Mouse (Mus musculus): ENCODE data around the gene Cdc26. TPM values are rescaled to one million over a fixed set of nuclear protein-coding genes. Genes with fewer than 3 reads are reported as not detected.

Gene Cdc26
- polyA plus RNA-seq, 1 experiment from 2014 or later = 148 TPM

DNA sequence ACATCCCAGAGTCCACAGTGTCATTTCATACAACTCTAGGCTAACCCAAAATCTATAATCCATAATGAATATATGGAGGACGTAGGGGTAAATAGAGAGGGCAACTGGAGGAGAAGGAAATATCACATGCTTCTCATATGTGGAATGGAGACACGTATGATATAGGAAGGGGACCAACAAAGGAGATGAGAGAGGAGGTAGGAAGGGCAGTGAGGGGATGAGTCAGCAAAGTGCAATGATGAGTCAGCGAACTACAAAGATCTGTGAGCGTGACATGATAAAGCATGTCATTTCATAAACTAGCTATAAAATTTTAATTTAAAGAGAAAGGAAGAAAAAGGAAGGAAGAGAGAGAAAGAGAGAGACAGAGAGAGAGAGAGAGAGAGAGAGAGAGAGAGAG lies 23.1 kb upstream of the Cdc26 start:
- 67% methylated on average over 4 of the region's 4 CpGs for WGBS
- Histone ChIP-seq H3K9me3 (ENCODE audit: control insufficient read depth, low read length) (no peaks in the 10 kb centered on the region), H3K36me3 (ENCODE audit: control insufficient read depth, insufficient read depth, low read length) (no peaks in the 10 kb centered on the region), H3K27ac (ENCODE audit: low read length) (no peak overlapping the region), H3K4me3 (ENCODE audit: low read length) (no peak overlapping the region), H3K9ac (ENCODE audit: low read length) (no peak overlapping the region), H3K4me2 (ENCODE audit: low read depth, low read length) (no peak overlapping the region), H3K27me3 (ENCODE audit: control insufficient read depth, insufficient read depth, low read depth, low read length) (no peaks in the 10 kb centered on the region), H3K4me1 (replicated peaks; ENCODE audit: control insufficient read depth, insufficient read depth, low read length) (no peaks in the 10 kb centered on the region)
- no peak for ATAC-seq (ENCODE audit: low read depth)

GRCm38 (mm10) chr4:62430678-62431077 lies 22.2 kb upstream of the Cdc26 start:
- no peak overlapping the region for H3K4me3 ChIP-seq (ENCODE audit: low read length)

GRCm38 (mm10) chr4:62429616-62430015 lies 21.2 kb upstream of the Cdc26 start:
- 77% methylated on average over 9 of the region's 9 CpGs for WGBS
- Histone ChIP-seq H3K36me3 (ENCODE audit: control insufficient read depth, insufficient read depth, low read length) (peaks cover 11% of the 10 kb centered on the region), H3K4me3 (ENCODE audit: low read length) (no peak overlapping the region), H3K9ac (ENCODE audit: low read length) (no peak overlapping the region), H3K4me1 (replicated peaks; ENCODE audit: control insufficient read depth, insufficient read depth, low read length) (no peaks in the 10 kb centered on the region), H3K4me2 (ENCODE audit: low read depth, low read length) (no peak overlapping the region), H3K9me3 (ENCODE audit: control insufficient read depth, low read length) (no peaks in the 10 kb centered on the region), H3K27me3 (ENCODE audit: control insufficient read depth, insufficient read depth, low read depth, low read length) (no peaks in the 10 kb centered on the region), H3K27ac (ENCODE audit: low read length) (no peak overlapping the region)
- ATAC-seq (ENCODE audit: low read depth) = no peak

More at GRCm38 (mm10) chr4:62430678-62431077, 22.2 kb upstream of the Cdc26 start:
- Histone ChIP-seq H3K27ac (ENCODE audit: low read length) (no peak overlapping the region), H3K4me2 (ENCODE audit: low read depth, low read length) (no peak overlapping the region), H3K36me3 (ENCODE audit: control insufficient read depth, insufficient read depth, low read length) (peaks cover 2% of the 10 kb centered on the region; the same call in 1 of the 2 replicates), H3K9ac (ENCODE audit: low read length) (no peak overlapping the region), H3K9me3 (ENCODE audit: control insufficient read depth, low read length) (no peaks in the 10 kb centered on the region), H3K27me3 (ENCODE audit: control insufficient read depth, insufficient read depth, low read depth, low read length) (no peaks in the 10 kb centered on the region), H3K4me1 (replicated peaks; ENCODE audit: control insufficient read depth, insufficient read depth, low read length) (no peaks in the 10 kb centered on the region)
- ATAC-seq (ENCODE audit: low read depth) = no peak

GRCm38 (mm10) chr4:62427978-62428758 lies 19.7 kb upstream of the Cdc26 start:
- peak; percentile 41; the same call in 1 of the 2 replicates for ATAC-seq (ENCODE audit: low read depth)
- Histone ChIP-seq H3K4me2 (ENCODE audit: low read depth, low read length) (no peak overlapping the region), H3K4me1 (replicated peaks; ENCODE audit: control insufficient read depth, insufficient read depth, low read length) (no peaks in the 10 kb centered on the region), H3K27ac (ENCODE audit: low read length) (no peak overlapping the region), H3K27me3 (ENCODE audit: control insufficient read depth, insufficient read depth, low read depth, low read length) (no peaks in the 10 kb centered on the region), H3K9ac (ENCODE audit: low read length) (no peak overlapping the region), H3K36me3 (ENCODE audit: control insufficient read depth, insufficient read depth, low read length) (peaks cover 22% of the 10 kb centered on the region), H3K9me3 (ENCODE audit: control insufficient read depth, low read length) (no peaks in the 10 kb centered on the region), H3K4me3 (ENCODE audit: low read length) (no peak overlapping the region)
- 56% methylated on average over 17 of the region's 17 CpGs for WGBS

DNA sequence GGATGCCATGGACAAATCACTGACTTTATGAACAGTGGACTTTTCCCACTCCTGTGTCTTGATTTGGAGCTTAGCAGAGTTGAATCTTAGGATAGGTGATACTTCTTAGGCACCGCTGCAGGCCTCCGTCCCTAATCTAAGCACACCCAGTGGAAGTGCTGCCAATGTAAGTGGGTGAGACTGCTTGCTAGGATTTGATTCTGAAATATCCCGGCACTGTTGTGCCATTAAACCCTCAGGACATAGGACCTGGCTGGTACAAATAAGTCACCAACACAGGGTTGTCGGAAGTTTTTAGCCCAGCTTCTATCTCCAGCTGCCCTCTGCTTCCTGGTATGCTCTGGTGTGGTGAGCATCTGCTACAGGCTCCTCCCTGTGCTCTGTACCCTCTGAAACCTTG lies 17.4 kb upstream of the Cdc26 start:
- H3K9ac ChIP-seq (ENCODE audit: low read length) = no peak overlapping the region
- no peak for ATAC-seq (ENCODE audit: low read depth)
- H3K27ac ChIP-seq (ENCODE audit: low read length) = no peak overlapping the region
- H3K4me1 ChIP-seq (replicated peaks; ENCODE audit: control insufficient read depth, insufficient read depth, low read length) = no peaks in the 10 kb centered on the region
- H3K36me3 ChIP-seq (ENCODE audit: control insufficient read depth, insufficient read depth, low read length) = peaks cover 35% of the 10 kb centered on the region
- H3K4me3 ChIP-seq (ENCODE audit: low read length) = no peak overlapping the region
- H3K27me3 ChIP-seq (ENCODE audit: control insufficient read depth, insufficient read depth, low read depth, low read length) = no peaks in the 10 kb centered on the region
- no peak overlapping the region for H3K4me2 ChIP-seq (ENCODE audit: low read depth, low read length)
- no peaks in the 10 kb centered on the region for H3K9me3 ChIP-seq (ENCODE audit: control insufficient read depth, low read length)
- 90% methylated on average over 4 of the region's 4 CpGs for WGBS

DNA sequence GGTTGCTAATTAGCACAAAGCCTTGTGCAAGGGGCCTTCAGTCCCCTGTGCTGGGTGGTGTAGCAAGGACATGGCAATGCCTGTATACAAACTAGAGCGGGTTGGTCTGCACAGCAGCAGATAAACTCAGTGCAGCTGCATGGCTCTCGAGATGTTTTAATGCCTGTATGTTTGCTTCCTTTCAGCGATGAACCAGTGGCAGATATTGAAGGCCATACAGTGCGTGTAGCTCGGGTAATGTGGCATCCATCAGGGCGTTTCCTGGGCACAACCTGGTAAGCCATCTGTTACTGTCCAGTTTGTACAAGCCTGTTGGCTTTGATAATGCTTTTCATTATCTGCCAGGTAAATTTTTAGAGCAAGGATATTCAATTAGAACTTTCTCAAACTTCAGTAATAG lies 10.6 kb upstream of the Cdc26 start:
- Histone ChIP-seq H3K4me3 (ENCODE audit: low read length) (no peak overlapping the region), H3K27me3 (ENCODE audit: control insufficient read depth, insufficient read depth, low read depth, low read length) (no peaks in the 10 kb centered on the region), H3K9me3 (ENCODE audit: control insufficient read depth, low read length) (no peaks in the 10 kb centered on the region), H3K4me2 (ENCODE audit: low read depth, low read length) (no peak overlapping the region), H3K9ac (ENCODE audit: low read length) (no peak overlapping the region), H3K36me3 (ENCODE audit: control insufficient read depth, insufficient read depth, low read length) (peaks cover 79% of the 10 kb centered on the region), H3K4me1 (replicated peaks; ENCODE audit: control insufficient read depth, insufficient read depth, low read length) (no peaks in the 10 kb centered on the region), H3K27ac (ENCODE audit: low read length) (no peak overlapping the region)
- no peak for ATAC-seq (ENCODE audit: low read depth)
- 92% methylated on average over 6 of the region's 6 CpGs for WGBS

DNA sequence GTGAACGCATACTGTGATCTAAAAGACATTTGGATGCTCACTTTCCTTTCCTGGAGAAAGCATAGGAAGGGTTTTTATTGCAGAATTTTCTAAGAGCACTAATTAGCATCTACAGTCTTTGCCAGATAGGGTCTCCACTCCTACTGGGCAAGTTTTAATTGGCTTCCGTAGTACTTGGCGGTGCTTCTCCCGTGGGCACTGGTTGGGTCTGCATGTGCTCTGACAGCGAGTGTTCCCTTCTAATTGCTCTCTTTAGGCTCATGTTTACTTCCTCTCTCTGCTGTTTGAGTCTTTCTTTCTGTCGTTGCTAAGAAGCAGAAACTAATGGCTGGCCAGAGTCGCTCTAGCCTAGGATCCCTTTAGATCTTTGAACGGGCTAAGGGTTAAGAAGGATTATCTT lies 10.0 kb upstream of the Cdc26 start:
- no peaks in the 10 kb centered on the region for H3K4me1 ChIP-seq (replicated peaks; ENCODE audit: control insufficient read depth, insufficient read depth, low read length)
- no peak overlapping the region for H3K27ac ChIP-seq (ENCODE audit: low read length)
- H3K36me3 ChIP-seq (ENCODE audit: control insufficient read depth, insufficient read depth, low read length) = peaks cover 74% of the 10 kb centered on the region
- no peak overlapping the region for H3K4me2 ChIP-seq (ENCODE audit: low read depth, low read length)
- no peaks in the 10 kb centered on the region for H3K27me3 ChIP-seq (ENCODE audit: control insufficient read depth, insufficient read depth, low read depth, low read length)
- H3K9ac ChIP-seq (ENCODE audit: low read length) = no peak overlapping the region
- no peak for ATAC-seq (ENCODE audit: low read depth)
- no peak overlapping the region for H3K4me3 ChIP-seq (ENCODE audit: low read length)
- WGBS = 90% methylated on average over 8 of the region's 8 CpGs
- no peaks in the 10 kb centered on the region for H3K9me3 ChIP-seq (ENCODE audit: control insufficient read depth, low read length)

DNA sequence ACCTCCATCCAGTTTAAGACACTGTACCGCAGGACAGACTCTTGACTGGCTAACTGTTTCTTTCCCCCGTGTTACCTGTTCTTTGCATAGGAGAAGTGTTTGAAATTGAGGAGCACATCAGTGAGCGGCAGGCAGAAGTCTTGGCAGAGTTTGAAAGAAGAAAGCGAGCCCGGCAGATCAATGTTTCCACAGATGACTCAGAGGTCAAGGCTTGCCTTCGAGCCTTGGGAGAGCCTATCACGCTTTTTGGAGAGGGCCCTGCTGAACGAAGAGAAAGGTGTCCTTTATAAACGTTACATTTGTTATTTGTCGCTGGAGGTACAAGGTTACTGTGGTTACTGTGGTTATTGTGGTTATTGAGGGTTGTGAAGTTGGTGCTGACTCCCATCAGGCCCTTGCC lies 3.2 kb upstream of the Cdc26 start:
- Histone ChIP-seq H3K27ac (ENCODE audit: low read length) (no peak overlapping the region), H3K36me3 (ENCODE audit: control insufficient read depth, insufficient read depth, low read length) (peaks cover 45% of the 10 kb centered on the region), H3K4me2 (ENCODE audit: low read depth, low read length) (no peak overlapping the region), H3K9ac (ENCODE audit: low read length) (no peak overlapping the region), H3K9me3 (ENCODE audit: control insufficient read depth, low read length) (no peaks in the 10 kb centered on the region), H3K4me3 (ENCODE audit: low read length) (no peak overlapping the region), H3K27me3 (ENCODE audit: control insufficient read depth, insufficient read depth, low read depth, low read length) (no peaks in the 10 kb centered on the region), H3K4me1 (replicated peaks; ENCODE audit: control insufficient read depth, insufficient read depth, low read length) (peaks cover 12% of the 10 kb centered on the region)
- ATAC-seq (ENCODE audit: low read depth) = no peak
- 90% methylated on average over 10 of the region's 10 CpGs for whole genome bisulfite sequencing

GRCm38 (mm10) chr4:62410325-62410724 lies 1.9 kb upstream of the Cdc26 start:
- WGBS = 81% methylated on average over 2 of the region's 2 CpGs
- H3K9me3 ChIP-seq (ENCODE audit: control insufficient read depth, low read length) = no peaks in the 10 kb centered on the region
- H3K4me3 ChIP-seq (ENCODE audit: low read length) = peak overlapping the region; percentile 97
- H3K27me3 ChIP-seq (ENCODE audit: control insufficient read depth, insufficient read depth, low read depth, low read length) = no peaks in the 10 kb centered on the region
- ATAC-seq (ENCODE audit: low read depth) = no peak
- H3K36me3 ChIP-seq (ENCODE audit: control insufficient read depth, insufficient read depth, low read length) = peaks cover 34% of the 10 kb centered on the region
- peaks cover 12% of the 10 kb centered on the region for H3K4me1 ChIP-seq (replicated peaks; ENCODE audit: control insufficient read depth, insufficient read depth, low read length)
- H3K9ac ChIP-seq (ENCODE audit: low read length) = peak overlapping the region; percentile 3; the same call in 1 of the 2 replicates
- peak overlapping the region; percentile 60 for H3K4me2 ChIP-seq (ENCODE audit: low read depth, low read length)
- no peak overlapping the region for H3K27ac ChIP-seq (ENCODE audit: low read length)
